In the genomic region with DNA sequence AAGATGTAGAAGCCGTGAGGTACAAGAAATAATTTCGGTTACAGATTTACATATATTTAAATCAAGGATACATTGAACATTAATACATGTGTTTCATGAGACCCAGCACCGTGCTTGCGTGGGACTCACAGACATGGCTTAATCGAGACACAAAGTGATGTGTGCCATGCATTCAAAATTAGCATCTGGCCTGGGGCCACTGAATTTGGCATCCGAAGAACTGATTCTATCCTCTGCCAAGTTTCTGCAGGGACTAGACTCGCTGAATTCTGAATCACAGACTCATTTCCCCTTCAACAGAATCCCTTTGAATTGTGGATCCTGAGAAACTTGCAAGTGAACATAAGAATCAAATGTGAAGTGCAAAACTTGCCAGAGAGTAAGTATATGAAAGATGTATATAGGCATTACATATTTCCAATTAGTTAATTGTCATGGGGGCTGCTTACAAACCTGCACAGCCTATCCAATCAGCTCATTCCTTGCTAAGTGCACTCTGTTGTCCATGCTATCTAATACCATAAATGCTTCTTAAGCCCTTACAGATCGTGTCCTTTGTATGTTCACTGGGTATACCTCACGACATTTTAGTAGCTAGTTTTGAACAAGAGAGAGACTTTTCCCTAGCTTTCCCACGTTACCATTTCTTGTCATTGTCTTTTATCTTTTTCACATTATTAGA, we compare ENCODE assay signal across 12 mouse cellular contexts.
DNase-seq lines count a peak whose midpoint lies in the region; ATAC-seq lines count a peak whose summit lies in the region.
"Had no signal": no experiment of that assay in that cellular context is flagged by ENCODE, and none has a peak within 500 bp of the region (broad histone marks: within the 10 kb centered on the region; RNA-seq: fewer than 3 reads in every experiment).

No protein-coding gene starts in this region.

- no peak overlapping the region for H3K4me3 ChIP-seq in forebrain, embryonic 15.5 days
- H3K4me3 ChIP-seq in neural tube, embryonic 15.5 days (replicated peaks) = no peak overlapping the region

- WGBS in forebrain, embryonic 15.5 days = 28% methylated on average over 10 of the region's 10 CpGs
- 48% methylated on average over 10 of the region's 10 CpGs for WGBS in neural tube, embryonic 15.5 days

- no peaks in the 10 kb centered on the region for H3K36me3 ChIP-seq in forebrain, embryonic 15.5 days
- H3K36me3 ChIP-seq in neural tube, embryonic 15.5 days = no peaks in the 10 kb centered on the region

- H3K4me2 ChIP-seq in forebrain, embryonic 15.5 days (replicated peaks) = 0 out of 2 replicates have a peak overlapping the region, but pooled peaks have one; percentile 3
- H3K4me2 ChIP-seq in neural tube, embryonic 15.5 days = no peak overlapping the region

- no peaks in the 10 kb centered on the region for H3K9me3 ChIP-seq in forebrain, embryonic 15.5 days
- H3K9me3 ChIP-seq in neural tube, embryonic 15.5 days (replicated peaks) = no peaks in the 10 kb centered on the region

- peak; percentile 91 for ATAC-seq in forebrain, embryonic 15.5 days (replicated peaks)
- peak; percentile 66; the same call in 1 of the 2 replicates for ATAC-seq in neural tube, embryonic 15.5 days (ENCODE audit: low FRiP score)

- no peak overlapping the region for H3K9ac ChIP-seq in forebrain, embryonic 15.5 days (replicated peaks)
- H3K9ac ChIP-seq in neural tube, embryonic 15.5 days (replicated peaks) = no peak overlapping the region

- peaks cover 26% of the 10 kb centered on the region for H3K4me1 ChIP-seq in forebrain, embryonic 15.5 days
- peaks cover 3% of the 10 kb centered on the region; the same call in 1 of the 2 replicates for H3K4me1 ChIP-seq in neural tube, embryonic 15.5 days

- H3K27me3 ChIP-seq in forebrain, embryonic 15.5 days = no peaks in the 10 kb centered on the region
- no peaks in the 10 kb centered on the region for H3K27me3 ChIP-seq in neural tube, embryonic 15.5 days (replicated peaks)

- H3K27ac ChIP-seq in forebrain, embryonic 15.5 days (replicated peaks) = no peak overlapping the region; the same call in 1 of the 2 replicates
- no peak overlapping the region for H3K27ac ChIP-seq in neural tube, embryonic 15.5 days (replicated peaks)
- H3K27ac ChIP-seq: kidney, postnatal 0 days; macrophage had no signal

- peak; percentile 3 for DNase-seq in cerebellum, adult 11-12 months
- no peak for DNase-seq in cerebellum, adult 8-10 months
- DNase-seq in layer of hippocampus, postnatal 10 days (ENCODE audit: low spot score in 2 of 2) = peak; percentile 78 to 87
- DNase-seq in testis, postnatal 10 days (ENCODE audit: low spot score) = no peak
- no peak for DNase-seq in lung, postnatal 10 days
- no peak for DNase-seq in natural killer cell, adult 2 months (ENCODE audit: low spot score in 2 of 2)
- DNase-seq: heart, adult 18-20 months; thymus, postnatal 4 days had no signal

Comparison
In these comparisons a context has a peak if more than half of its experiments do, and no peak if none do; other contexts are left out.
1. DNase-seq: peak in cerebellum, adult 11-12 months (single experiment) and layer of hippocampus, postnatal 10 days (2 of 2); none in cerebellum, adult 8-10 months (single experiment), testis, postnatal 10 days (single experiment), lung, postnatal 10 days (single experiment) and natural killer cell, adult 2 months (0 of 2).